Mouse (Mus musculus) embryo, embryonic 11 days (tissue): Measurements from ENCODE around the gene Ttc30a2.

Experiments
- DNase-seq: peaks from one replicate; pipeline ENCODE4 v3.0.0-alpha.2; 2015

Ttc30a2 gene

DNA sequence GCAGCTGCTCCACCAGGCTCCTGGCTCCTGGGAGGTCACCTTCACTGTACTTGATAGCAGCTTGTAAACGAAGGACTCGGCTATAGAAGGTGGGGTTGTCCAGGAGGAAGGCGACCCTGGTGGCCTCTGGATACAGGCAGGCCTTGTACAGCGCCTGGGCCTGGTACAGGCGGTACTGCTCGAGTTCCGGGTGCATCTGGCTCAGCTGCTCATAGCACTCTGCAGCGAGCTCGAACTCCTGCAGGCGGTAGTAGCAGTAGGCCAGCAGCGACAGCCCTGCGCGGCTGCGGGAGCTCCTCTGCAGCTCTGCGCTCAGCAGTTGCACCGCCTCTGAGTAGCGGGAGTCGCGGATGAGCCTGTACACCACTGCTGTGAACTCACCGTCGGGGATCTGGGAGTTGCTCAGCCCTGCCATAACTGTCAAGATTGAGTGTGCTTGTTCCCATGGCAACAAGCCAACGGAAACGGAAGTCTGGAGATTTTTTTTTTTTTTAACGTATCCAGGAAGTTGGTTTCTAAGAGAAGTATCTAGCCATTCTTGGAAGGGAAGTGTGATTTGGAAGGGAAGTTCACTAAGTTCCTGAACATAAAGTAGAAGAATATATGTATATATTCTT, at the start of gene Ttc30a2:
Gene Ttc30a2 (minus strand): TSS at position 419 of the 617 bp plus-strand sequence.
- DNase-seq = peak; percentile 69

DNA sequence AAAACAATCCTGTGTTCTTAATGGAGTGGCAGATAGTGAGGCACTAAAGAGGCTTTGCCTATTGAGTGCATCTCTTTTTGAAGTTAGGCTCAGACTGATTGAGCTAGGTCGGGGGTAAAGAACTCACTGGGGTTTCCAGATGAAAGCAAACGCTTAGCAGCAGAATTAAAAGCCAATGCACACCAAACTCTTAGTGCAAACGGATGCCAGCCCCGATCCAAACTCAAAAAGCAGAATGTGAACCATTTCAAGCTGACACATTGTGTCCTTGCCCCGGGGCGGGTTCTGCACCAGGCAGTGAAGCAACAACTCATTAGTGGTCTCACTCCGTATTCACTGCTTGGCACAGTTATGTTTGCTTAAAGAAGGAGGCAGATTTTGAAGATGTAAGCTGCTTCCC, 38.9 kb upstream of the Ttc30a2 start:
- DNase-seq = peak; percentile 48

DNA sequence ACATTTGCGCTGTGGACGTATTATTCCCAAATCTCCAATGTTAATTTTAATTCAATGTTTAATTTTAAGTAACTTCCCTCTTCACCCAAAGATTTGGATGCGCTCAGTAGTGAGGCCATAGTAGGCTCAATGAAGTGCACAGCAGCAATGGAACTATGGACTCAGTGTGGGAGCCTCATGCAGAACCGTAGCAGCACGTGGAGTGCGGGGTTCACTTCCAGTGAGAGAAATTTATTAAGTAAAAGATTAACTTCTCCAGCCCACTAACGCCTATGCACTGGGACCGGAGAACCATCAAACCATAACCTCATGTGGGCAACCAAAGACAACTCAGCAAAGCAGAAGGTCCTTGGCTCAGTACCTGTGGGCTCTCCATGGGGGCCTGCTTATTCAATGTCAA, 38.2 kb upstream of the Ttc30a2 start:
- DNase-seq = no peak

DNA sequence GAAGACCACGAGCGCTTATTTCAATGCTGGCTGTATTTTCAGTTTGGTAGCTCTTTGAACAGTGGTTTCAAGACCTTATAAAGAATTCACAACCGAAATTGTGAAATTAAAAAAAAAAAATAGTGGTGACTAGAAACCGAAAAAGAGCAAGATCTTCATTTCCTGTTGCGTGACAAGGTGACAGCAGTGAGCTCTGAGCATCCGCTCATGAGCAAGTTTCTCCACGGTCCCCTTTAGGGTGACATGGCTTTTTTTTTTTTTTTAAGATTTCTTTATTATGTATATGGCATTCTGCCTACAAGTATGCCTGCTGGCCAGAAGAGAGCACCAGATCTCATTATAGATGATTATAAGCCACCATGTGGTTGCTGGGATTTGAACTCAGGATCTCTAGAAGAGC, 37.5 kb upstream of the Ttc30a2 start:
- no peak for DNase-seq

DNA sequence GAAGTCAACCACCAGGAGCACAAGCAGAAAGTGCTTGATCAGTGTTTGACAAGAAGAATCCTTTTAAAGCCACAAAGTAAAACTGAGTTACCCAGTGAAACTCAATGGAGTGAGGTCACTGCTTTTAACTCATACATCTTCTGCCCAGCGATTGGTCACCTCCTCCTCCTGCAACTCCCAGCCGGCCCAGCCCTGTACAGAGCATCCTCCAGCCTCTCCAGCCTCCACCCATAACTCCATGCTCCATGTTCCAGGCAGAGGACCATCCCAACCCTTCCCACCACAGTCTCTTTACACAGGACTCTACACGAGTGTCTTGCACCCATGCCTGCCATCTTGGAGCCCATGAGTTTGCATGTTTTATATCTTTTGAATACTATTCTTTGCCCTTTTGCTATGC, 36.7 kb upstream of the Ttc30a2 start:
- no peak for DNase-seq

DNA sequence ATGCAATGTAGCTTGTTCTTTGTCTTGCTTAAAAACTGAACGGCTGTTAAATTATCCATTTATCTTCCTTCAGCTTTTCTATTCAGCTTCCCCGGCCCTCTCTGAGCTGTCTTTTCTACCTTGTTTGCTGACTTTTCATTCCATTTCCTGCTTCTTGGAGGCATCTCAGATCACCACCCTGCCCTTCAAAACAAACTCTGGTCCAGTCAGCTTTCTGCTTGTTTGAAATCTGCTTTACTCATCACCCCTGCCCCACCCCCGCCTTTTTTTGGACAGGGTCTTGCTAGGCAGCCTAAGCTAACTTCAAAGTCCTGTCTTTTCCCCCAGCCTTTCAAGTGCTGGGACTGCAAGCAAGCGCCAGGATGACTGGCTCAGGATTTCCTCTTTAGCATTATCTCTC, 28.2 kb upstream of the Ttc30a2 start:
- DNase-seq = peak; percentile 57

DNA sequence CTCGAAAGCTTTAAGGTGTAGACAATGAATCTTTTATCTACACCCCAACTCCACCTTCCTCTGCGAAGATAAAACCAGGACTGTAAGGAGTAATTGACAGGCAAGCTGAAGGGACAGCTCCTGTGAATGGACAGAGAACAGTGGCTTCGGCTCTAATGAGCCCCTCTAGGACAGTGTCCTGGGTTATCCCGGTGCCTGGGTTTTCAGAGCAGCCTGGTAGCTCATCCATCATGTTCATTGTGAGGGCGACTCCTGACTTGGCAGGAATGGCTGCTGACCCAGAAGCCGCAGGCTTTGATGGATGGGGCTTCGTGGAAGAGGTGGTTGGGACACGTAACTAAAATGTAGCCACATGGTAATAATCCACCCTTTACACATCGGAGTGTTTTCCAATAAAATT, 24.9 kb upstream of the Ttc30a2 start:
- DNase-seq = peak; percentile 51

DNA sequence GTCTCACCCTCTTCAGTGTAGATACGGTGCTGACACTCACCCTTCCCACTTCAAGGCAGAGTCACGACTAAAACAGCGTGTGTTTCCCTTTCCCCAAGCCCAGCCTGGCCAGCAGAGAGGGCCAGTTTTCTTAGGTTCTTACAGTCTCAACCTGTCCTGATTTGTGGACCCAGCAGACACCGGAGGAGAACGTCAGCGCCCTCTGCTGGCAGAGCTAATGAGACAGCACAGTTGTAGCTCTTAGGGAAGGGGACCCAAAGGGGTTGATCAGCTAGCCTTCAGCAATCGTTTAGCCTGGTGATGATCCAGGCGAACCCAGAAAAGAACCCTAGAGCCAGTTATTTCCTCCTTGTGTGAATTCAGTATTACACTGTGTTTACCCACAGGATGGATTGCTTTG, 23.4 kb upstream of the Ttc30a2 start:
- peak; percentile 65 for DNase-seq

DNA sequence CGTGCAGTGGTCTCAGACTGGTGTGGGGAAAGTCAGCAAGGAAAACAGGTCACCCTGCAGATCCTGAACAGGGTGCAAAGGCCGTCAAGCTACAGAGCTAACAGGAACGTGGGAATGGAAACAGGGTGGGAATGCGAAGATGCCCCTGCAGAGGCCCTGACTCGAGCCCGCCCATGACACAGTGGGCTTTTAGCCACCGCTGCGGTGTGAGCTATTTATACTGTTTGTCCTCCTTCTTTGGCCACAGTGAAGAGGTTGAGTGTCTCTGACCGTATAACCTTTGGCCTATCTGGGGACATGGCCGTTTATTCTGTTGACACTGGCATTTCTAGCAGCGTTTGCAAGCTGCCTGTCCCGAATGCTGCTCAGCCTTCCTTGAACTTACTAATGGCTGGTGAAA, 21.7 kb upstream of the Ttc30a2 start:
- DNase-seq = peak; percentile 40

DNA sequence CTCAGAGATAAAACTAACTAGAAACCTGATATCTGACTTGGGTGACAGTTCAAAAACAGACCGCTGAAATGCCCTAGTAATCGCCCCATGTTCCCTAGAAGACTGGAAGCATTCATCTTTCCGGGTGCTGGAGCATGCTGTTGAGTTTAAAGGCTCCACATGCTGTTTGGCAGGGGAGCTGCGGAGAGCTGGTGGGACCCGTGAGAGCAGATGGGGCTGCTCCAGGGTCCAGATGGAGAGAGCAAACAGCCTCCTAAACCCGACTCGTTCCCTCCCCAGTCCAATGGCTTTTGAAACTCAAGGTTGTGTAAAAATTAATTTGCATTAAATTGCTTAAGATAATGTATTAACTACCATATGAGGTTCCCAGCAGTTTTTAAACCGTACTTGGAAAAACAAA, 20.7 kb upstream of the Ttc30a2 start:
- peak; percentile 54 for DNase-seq

DNA sequence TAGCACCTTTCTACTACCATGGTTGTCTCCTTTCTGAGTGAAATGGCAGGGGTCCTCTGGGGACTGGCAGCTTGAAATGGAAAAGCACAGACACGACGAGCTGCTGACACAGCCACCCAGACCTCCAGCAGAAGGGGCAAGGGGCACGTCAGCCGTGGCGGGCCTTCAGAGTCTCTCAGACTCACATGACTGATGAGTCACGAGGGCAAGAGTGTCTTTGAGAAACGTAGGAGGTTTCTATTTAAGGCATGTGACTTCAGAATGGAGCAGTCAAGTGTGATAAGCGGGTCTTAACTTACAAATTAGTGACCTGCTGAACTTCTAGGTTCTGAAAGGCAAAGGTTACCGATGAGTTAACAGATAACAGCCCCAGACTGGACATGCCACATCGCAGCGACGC, 19.8 kb upstream of the Ttc30a2 start:
- peak; percentile 53 for DNase-seq

DNA sequence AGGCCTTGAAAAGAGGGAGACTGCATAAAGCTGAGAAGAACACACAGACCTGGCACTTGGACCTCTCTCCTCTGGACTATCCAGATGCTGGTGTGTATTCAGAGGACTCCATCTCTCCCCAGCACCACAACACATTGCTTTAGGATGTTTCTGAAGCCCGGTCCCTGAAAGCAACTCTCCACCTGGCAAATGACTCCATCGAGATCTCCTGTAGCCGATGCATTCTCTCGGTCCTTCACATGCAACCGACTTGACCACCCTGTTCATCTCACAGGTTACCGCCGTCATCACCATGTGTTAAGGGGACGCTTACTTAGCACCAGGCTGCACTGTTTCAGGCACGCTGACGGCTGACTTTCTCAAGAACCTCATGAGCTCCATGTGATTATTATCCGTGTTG, 16.9 kb upstream of the Ttc30a2 start:
- DNase-seq = no peak

DNA sequence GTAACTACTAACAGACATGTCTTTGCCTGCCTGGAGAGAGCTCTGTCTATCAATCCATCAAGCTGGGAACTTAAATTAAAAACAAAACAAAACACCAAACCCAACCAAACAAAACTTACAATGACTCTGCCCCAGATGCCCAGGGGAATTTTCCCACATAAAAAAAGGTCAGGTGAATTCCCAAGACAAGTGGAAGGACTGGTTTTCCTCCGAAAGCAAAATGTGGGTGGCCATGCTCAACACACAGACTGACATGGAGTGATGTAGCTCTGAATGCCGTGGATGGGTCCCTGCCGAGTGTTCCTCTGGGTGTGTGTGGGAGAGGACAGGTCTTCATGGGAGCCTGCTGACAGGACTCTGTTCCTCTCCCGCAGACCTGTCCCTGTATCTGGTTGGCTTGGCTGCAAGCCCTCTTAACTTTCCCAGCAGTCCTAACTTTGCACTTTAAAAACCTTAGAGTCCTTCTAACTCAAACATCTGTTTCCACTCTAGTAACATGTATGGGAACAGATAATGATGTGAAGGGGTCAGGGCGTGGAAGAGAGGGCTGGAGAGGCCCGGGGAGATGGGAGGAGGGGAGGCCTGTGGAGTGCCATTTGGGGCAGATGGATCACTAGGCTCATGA, 13.7 kb upstream of the Ttc30a2 start:
- peak; percentile 61 for DNase-seq

DNA sequence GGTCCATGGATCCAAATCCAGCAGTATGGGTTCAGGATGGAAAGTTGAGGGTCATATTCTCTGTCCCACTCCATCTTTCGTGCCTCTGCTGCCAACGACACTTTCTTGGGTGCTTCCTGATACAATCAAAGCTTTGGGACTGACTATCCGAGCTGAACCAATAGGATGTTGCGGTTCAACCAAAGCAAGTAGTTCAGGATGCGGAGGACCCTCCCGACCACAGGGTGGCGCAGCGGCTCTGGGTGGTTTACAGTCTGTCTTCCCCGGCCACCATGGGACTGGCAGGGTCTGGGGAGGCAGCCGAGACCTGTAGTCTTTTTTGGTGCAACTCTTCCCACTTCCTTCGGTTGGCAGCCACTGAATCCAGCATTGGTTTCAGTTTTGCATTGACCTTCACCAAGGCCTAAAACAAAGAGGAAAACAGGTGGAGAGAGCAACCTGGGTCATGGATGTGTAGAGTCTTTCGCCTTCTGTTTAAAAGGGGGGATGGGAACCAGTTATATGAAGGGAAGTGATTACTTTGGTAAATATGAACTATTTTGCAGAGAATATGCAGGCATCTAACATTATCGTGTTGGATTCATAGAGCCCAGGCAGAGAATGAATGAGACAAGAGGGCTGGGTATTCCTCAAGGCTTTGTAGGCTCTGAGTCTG, 13.0 kb upstream of the Ttc30a2 start:
- DNase-seq = peak; percentile 84

DNA sequence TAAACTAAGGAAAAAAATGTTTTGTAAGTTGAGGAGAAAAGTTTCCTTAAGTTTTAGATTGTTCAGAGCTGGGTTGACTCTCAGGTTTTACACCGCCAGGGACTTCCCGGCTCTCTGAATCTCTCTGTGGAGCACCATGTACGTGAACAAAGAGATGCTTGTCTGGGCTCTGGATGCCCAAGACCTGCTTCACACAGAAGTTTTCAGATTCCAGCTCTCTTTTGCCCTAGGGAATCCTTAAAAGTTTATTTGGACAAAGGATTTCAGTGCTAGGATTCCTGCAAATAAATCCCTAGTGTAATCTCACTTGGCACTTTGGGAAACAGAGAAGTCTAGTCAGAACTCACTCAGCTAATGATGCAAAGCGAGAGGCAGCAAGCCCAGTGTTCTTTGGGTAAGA, 11.7 kb upstream of the Ttc30a2 start:
- DNase-seq = peak; percentile 55

DNA sequence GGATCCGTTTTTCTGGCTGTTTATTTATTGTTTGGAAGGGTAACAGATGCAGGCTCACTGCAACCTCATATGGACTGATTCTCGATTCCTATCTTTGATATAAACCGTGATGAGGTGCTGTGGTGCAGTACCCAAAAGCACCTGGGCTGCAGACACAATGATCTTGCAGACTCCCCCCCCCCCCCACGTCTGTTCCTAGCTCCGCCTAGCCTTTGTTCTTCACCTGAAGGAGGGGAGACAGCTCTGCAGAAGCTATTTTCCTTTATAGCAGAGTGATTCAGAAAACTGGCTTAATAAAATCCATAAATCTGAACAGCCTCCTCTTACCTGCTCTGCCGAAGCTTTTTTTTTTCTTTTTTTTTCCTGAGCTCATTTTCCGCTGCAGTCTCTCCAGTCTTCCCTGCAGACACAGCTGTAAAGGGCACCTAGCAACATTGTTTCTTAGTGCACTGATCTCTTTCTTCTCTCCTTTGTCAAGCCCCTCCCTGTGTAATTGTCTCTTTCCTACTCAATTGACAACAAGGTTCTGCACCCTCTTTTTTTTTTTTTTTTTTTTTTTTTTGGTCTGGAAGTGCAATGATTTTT, 10.9 kb upstream of the Ttc30a2 start:
- DNase-seq = no peak

DNA sequence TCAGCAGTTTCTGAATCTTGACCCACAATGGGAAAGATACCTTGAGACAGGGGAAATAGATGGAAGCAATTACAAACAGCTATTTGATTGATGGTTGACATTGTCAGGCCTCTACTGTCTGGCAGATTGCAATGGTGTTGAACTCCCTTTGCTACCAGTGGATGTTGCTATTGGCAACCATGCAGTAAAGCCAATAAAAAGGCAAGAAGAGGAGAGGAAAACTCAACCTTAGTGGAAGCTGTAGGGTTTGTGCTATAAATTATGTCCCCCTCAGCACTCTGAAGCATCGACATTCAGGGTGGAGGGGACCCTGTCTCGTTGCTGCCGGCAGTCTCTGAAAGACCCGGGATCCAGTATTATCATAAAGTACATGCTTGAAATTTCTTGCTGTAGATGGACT, 10.4 kb upstream of the Ttc30a2 start:
- DNase-seq = peak; percentile 36

DNA sequence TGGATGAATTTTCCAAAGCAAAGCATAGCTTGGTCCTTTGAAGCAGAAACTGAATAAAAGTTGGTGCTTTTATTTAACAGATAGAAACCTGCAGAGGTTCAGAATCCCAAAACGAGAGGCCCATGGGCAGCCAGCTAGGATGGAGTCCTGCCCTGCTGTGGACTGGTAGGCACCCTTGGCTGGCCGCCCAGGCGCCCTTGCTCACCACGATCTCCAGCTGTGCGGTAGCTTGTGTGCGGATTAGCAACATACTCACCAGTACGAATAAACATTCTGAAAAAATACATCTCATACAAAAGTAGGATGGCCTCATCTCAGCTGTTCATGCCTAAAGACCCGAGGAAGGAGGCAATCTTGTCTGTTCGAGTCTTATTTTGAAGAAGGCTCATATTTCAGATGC, 9.8 kb upstream of the Ttc30a2 start:
- no peak for DNase-seq

DNA sequence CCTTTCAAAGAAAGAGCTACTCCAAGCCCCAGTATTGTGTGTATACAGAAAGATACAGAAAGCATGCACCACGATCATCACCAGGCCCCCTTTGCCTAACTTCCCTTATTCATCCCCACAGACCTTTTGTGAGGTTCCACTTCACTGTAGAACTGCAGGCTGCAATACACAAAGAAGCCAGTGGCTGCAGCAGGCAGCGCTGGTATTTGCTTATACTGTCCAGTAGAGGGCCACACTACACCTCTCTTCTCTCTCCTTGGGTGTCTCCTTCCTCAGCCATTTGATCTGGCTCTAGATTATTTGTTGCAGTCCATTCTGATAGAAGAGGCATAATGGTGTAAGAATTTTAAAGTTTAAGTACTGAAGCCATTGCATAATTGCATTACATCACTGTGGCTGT, 7.2 kb upstream of the Ttc30a2 start:
- DNase-seq = peak; percentile 90

DNA sequence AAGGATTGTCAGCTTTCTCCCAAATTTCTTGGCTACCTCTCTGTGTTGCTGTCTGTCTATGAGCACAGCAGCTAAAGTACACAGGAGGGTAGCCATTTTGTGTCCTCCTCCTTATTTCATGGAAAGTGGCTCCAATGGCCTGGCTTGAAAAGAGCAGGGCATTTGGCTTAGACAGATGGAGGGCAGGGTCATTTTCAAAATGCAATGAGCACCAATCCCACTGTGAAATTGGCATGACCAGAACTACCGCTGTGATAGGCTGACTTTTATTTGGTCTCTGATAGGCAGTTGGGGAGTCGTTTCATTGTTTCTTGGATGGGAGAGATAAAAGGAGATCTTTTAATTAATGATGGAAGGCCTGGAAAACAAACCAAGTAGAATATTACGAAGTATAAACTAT, 5.9 kb upstream of the Ttc30a2 start:
- DNase-seq = no peak

DNA sequence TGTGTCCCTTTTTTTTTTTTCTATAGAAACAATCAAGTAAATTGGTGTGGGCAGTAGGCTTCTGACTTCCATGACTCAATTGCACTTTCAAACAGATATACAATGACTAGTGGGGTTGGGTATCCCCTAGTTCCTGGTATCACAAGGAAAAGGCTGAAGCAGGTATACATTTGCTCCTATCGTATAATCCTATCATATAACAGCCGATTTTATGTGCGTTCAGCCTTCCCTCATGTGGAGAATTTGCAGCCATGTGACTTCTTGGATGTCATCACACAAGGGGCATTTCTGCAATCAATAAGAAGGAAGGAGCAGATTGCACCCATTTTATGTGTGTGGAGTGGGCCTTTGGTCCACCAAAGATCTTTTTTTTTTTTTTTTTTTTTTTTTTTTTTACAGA, 5.1 kb upstream of the Ttc30a2 start:
- DNase-seq = no peak

DNA sequence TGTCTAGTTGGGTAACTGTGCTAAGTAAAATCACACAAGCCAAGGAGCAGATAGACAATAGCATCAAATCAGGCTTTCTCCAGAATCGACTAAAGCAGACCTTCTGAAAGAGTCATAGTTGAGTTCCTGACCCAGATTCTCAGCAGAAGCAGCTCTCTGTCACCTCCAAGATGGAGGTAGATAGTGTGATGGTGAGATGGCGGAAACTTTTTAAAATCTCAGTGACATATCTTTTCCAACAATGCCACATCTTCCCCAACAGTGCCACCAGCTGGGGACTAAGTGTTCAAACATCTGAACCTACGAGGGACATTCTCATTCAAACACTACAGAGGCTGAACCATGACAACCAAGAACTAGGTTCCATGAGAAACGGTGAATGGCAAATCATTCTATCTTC, 4.7 kb upstream of the Ttc30a2 start:
- no peak for DNase-seq

DNA sequence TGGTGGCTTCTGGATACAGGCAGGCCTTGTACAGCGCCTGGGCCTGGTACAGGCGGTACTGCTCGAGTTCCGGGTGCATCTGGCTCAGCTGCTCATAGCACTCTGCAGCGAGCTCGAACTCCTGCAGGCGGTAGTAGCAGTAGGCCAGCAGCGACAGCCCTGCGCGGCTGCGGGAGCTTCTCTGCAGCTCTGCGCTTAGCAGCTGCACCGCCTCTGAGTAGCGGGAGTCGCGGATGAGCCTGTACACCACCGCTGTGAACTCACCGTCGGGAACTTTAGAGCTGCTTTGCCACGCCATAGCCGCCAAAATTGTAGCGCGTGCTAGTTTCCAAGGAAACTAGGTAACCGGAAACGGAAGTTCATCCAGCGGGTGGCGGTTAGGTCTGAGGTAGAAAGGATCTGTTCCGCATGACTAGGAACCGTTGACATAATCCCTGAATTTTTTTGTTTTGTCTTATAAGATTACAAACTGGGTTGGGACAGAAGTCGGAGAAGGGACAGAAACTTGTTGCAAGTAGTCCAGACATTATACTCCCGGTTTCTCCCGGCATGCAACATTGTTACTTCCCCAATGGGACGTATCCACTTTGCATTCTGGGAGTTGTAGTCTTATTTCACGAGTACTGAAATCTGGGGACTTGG, 3.6 kb upstream of the Ttc30a2 start, which contains the start of gene Ttc30a1:
Gene Ttc30a1 (minus strand): TSS at position 528 of the 642 bp plus-strand sequence.
- DNase-seq = peak; percentile 92
